ENCODE assay signal across 7 mouse cellular contexts in the genomic region with DNA sequence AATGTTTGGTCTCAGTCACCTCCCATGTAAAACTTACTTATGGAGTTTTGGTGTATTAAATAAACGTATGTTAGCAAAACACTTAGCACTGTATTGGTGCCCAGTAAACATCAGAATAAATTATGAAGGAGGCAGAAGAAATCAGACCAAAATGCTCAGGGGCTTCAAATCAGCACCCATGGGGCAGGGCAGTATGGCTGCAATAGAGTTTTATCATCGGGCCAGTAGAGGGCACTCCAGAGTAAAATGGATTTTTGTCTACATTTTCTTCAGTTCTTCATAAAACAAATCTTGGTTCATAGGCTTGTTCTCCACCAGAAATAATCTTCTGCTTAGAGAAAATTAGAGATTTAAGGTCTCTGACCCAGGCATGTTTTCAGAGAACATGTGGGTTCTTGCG.
DNase-seq lines count a peak whose midpoint lies in the region; ATAC-seq and TF ChIP-seq lines count a peak whose summit lies in the region.

No protein-coding gene starts in this region.

- H3K36me3 ChIP-seq in heart, postnatal 0 days (replicated peaks; ENCODE audit: control insufficient read depth, insufficient read depth, low read length): no peaks in the 10 kb centered on the region

- no peak overlapping the region for H3K27ac ChIP-seq in heart, postnatal 0 days (ENCODE audit: low read depth)
- no peak overlapping the region for H3K27ac ChIP-seq in bone marrow macrophage, adult 2 months (ENCODE audit: insufficient read depth, low read depth, low read length)

- no peak for ATAC-seq in heart, postnatal 0 days (ENCODE audit: insufficient read depth, low read depth)

- intact Hi-C loops in heart, postnatal 25 days (cut with DNase I): loop anchor here (1.0 kb wide), 1 partner anchor 36 kb away; no protein-coding TSS in a partner anchor

- no peak for TF ChIP-seq POLR2A in bone marrow macrophage, adult 2 months (IDR thresholded peaks at IDR 0.05; ENCODE audit: borderline replicate concordance, low read depth, low read length)

- H3K4me2 ChIP-seq in heart, postnatal 0 days (ENCODE audit: low read depth, low read length): no peak overlapping the region

- H3K4me1 ChIP-seq in heart, postnatal 0 days (ENCODE audit: control insufficient read depth, insufficient read depth): no peaks in the 10 kb centered on the region
- peaks cover 17% of the 10 kb centered on the region for H3K4me1 ChIP-seq in bone marrow macrophage, adult 2 months (ENCODE audit: control insufficient read depth, insufficient read depth, low read length)

- no peak overlapping the region for H3K4me3 ChIP-seq in heart, postnatal 0 days (ENCODE audit: low read depth, low read length)
- H3K4me3 ChIP-seq in bone marrow macrophage, adult 2 months (ENCODE audit: insufficient read depth, low read length): no peak overlapping the region

- no peak for TF ChIP-seq EP300 in heart, postnatal 0 days (IDR thresholded peaks at IDR 0.05; ENCODE audit: low read depth)

- WGBS in heart, postnatal 0 days: 18% methylated on average over 3 of the region's 3 CpGs

- DNase-seq in heart, postnatal 0 days (ENCODE audit: low spot score): no peak
- DNase-seq in heart, postnatal 25 days (ENCODE audit: low spot score): no peak
- DNase-seq in right cerebral cortex, adult 2 months (ENCODE audit: low spot score in 2 of 2): peak; percentile 24 to 67
- no peak for DNase-seq in right cerebral cortex, adult 18-20 months
- DNase-seq in retina, embryonic 14.5 days (ENCODE audit: low spot score): peak; percentile 82
- DNase-seq in gastrocnemius, adult 18-20 months (ENCODE audit: low spot score): no peak

- peak; percentile 44 for TF ChIP-seq CTCF in heart, postnatal 0 days (IDR thresholded peaks at IDR 0.05; ENCODE audit: low read depth)
- TF ChIP-seq CTCF in bone marrow macrophage, adult 2 months (IDR thresholded peaks at IDR 0.05; ENCODE audit: low read depth, low read length): peak; percentile 24; the same call in 1 of the 2 replicates

- H3K9ac ChIP-seq in heart, postnatal 0 days (replicated peaks; ENCODE audit: low read depth, low read length): no peak overlapping the region

- H3K27me3 ChIP-seq in heart, postnatal 0 days (ENCODE audit: control insufficient read depth, insufficient read depth, low read length): 0 out of 2 replicates have a peak, but pooled peaks cover 5% of the 10 kb centered on the region

- H3K9me3 ChIP-seq in heart, postnatal 0 days (replicated peaks; ENCODE audit: control insufficient read depth, low read length): no peaks in the 10 kb centered on the region

Comparison
In these comparisons a context has a peak if more than half of its experiments do, and no peak if none do; other contexts are left out.
1. DNase-seq: peak in right cerebral cortex, adult 2 months (2 of 2) and retina, embryonic 14.5 days (single experiment); none in heart, postnatal 0 days (single experiment), heart, postnatal 25 days (single experiment), right cerebral cortex, adult 18-20 months (single experiment) and gastrocnemius, adult 18-20 months (single experiment).